Mouse (Mus musculus) thymus, adult 2 months (tissue): ENCODE results near the gene Eif4a3.

Experiments used
- CTCF ChIP-seq: fragments of 200-500 bp; IDR thresholded peaks from 2 replicates; pipeline ENCODE4 v1.5.1; 2012; ENCODE audit warnings: mild to moderate bottlenecking, control low read depth, low read length, moderate library complexity, borderline replicate concordance; ENCODE audit not compliant: control insufficient read depth, poor library complexity, insufficient read depth; ENCODE audit errors: extremely low read depth
- POLR2A ChIP-seq: fragments of 200-500 bp; IDR thresholded peaks from 2 replicates; pipeline ENCODE4 v1.6.1; 2012; ENCODE audit warnings: mild to moderate bottlenecking, low read length, control low read depth, moderate library complexity; ENCODE audit not compliant: control insufficient read depth, poor library complexity, insufficient read depth; ENCODE audit errors: extremely low read depth

DNA sequence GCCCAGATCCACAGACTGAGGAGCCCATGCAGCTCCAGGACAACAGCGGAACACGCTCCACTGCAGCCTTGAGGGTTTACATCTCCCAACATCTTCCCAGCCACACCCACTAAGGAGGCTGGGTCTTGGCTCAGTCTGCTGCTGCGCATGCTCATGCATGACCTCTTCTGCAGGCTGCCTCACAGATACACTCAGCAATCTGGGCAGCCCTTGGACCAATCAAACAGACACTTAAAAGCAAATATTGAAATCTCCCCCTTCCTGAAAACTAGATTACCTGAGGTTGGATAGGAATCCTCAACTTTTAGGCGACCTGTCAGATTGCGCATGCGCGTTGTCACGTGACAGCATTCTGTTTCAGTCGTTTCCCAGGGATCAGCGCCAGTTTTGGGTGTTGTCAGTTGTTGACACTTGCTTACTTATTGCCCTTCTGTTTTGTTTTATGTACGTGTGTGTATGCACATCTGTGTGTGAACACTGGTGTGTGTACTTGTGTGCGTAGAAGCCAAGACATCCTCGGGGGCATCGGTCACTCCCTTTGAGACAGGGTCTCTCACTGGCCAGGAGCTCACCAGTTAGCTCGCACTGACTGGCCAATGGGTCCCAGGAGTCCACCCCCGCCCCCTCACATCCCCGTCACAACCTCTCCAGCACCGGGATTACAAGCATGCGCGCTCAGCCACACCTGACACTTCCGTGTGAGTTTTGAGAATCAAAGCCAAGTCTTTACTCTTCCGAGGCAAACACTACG lies 41.1 kb downstream of the Eif4a3 start:
- TF ChIP-seq CTCF, result no peak
- TF ChIP-seq POLR2A, result no peak
